Mouse (Mus musculus) testis, adult 2 months (tissue): ENCODE data around the gene Apobec2.

ENCODE experiments used
- CTCF ChIP-seq: fragments of 200-500 bp; IDR thresholded peaks from 2 replicates; pipeline ENCODE4 v1.5.1; 2012; ENCODE audit warnings: low read depth, mild to moderate bottlenecking, inconsistent platforms, low read length, moderate library complexity; ENCODE audit not compliant: control insufficient read depth, insufficient read depth, insufficient replicate concordance
- POLR2A ChIP-seq: fragments of 200-500 bp; IDR thresholded peaks from 2 replicates; pipeline ENCODE4 v1.6.1; 2012; ENCODE audit warnings: low read depth, mild to moderate bottlenecking, inconsistent platforms, low read length, moderate library complexity; ENCODE audit not compliant: control insufficient read depth

- TF ChIP-seq CTCF (no peak), POLR2A (no peak)
These were observed 4.7 kb upstream of the Apobec2 start for GRCm38 (mm10) chr17:48437421-48437911.
